In genomic region chr12:65328532-65328931, GRCm38 (mm10) we compare ENCODE assay signal across 26 mouse cellular contexts.
"Had no signal": no experiment of that assay in that cellular context is flagged by ENCODE, and none has a peak within 500 bp of the region (broad histone marks: within the 10 kb centered on the region; RNA-seq: fewer than 3 reads in every experiment).

No protein-coding gene starts in this region.

- H3K36me3 ChIP-seq: heart, embryonic 10.5 days; heart, embryonic 12.5 days; hindbrain, embryonic 10.5 days; hindbrain, embryonic 12.5 days; intestine, embryonic 15.5 days; limb, embryonic 10.5 days; limb, embryonic 12.5 days had no signal

- H3K4me3 ChIP-seq: gastrocnemius, adult 2 months; heart, embryonic 10.5 days; heart, embryonic 12.5 days; hindbrain, embryonic 10.5 days; hindbrain, embryonic 12.5 days; intestine, embryonic 15.5 days; layer of hippocampus, adult 2 months; left cerebral cortex, adult 2 months; limb, embryonic 10.5 days; limb, embryonic 12.5 days had no signal

- ATAC-seq: hindbrain, embryonic 16.5 days; inflammation-experienced regulatory T-cells, adult 6 months; intestine, embryonic 15.5 days; intestine, postnatal 0 days had no signal

- H3K27me3 ChIP-seq: heart, embryonic 12.5 days; hindbrain, embryonic 12.5 days; intestine, embryonic 15.5 days; limb, embryonic 12.5 days had no signal

- H3K27ac ChIP-seq: gastrocnemius, adult 2 months; heart, embryonic 10.5 days; hindbrain, embryonic 10.5 days; hindbrain, embryonic 12.5 days; hindbrain, embryonic 14.5 days; intestine, embryonic 15.5 days; layer of hippocampus, adult 2 months; left cerebral cortex, adult 2 months; limb, embryonic 10.5 days; limb, embryonic 12.5 days had no signal

- H3K4me2 ChIP-seq: heart, embryonic 12.5 days; hindbrain, embryonic 12.5 days; hindbrain, embryonic 14.5 days; intestine, embryonic 15.5 days; limb, embryonic 12.5 days; liver, embryonic 11.5 days had no signal

- DNase-seq: gastrocnemius, adult 2 months; gastrocnemius, postnatal 10 days; gastrocnemius, postnatal 25 days; heart, adult 18-20 months; heart, postnatal 10 days; heart, postnatal 4 days; kidney, adult 18-20 months; kidney, adult 8-10 months; kidney, postnatal 10 days; kidney, postnatal 25 days; kidney, postnatal 4 days; liver had no signal

- H3K9me3 ChIP-seq: heart, embryonic 10.5 days; heart, embryonic 12.5 days; hindbrain, embryonic 10.5 days; hindbrain, embryonic 12.5 days; intestine, embryonic 15.5 days; limb, embryonic 10.5 days; limb, embryonic 12.5 days had no signal

- H3K9ac ChIP-seq: heart, embryonic 12.5 days; hindbrain, embryonic 12.5 days; hindbrain, embryonic 14.5 days; intestine, embryonic 15.5 days; limb, embryonic 12.5 days had no signal

- H3K4me1 ChIP-seq: heart, embryonic 10.5 days; heart, embryonic 12.5 days; hindbrain, embryonic 10.5 days; hindbrain, embryonic 12.5 days; intestine, embryonic 15.5 days; limb, embryonic 10.5 days; limb, embryonic 12.5 days had no signal
